Mouse (Mus musculus) mature B cell (primary cell): ENCODE measurements around the gene Lair1.
"Not testable (repeated sequence)": the region's sequence is repeated elsewhere in the genome, so short reads cannot be mapped to it uniquely, and the experiment has no call there.

ENCODE experiments used
- in situ Hi-C: fragments of 300-500 bp; cut with MboI; formaldehyde crosslinking; loops from 2 replicates; pipeline ENCODE4 v1.14.3; 2019

Lair1 gene

DNA sequence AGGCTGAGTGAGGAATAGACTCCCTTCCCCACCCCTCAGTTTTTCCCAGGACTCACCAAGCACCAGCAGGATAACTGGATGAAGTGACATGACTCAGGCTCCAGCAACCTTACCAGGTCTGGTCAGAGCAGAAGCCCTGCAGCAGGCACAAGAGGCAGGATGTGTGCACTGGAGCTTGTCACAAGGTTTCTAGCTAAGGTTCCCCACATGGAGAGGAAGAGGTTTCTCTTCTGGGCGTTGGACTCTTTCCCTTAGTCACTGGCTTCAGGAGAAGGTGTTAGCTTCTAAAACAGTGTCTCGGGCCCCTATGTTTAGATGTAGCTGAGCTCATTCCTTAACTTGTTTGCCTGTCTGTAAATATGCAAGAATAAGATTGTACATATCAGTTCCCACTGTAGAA, at the start of gene Lair1:
Gene Lair1, minus strand, starts transcription at position 192 of the 400 bp plus-strand sequence.
- in situ Hi-C loops = no loop called here

GRCm38 (mm10) chr7:4111766-4112165, 48.8 kb upstream of the Lair1 start:
- in situ Hi-C loops = no loop called here

DNA sequence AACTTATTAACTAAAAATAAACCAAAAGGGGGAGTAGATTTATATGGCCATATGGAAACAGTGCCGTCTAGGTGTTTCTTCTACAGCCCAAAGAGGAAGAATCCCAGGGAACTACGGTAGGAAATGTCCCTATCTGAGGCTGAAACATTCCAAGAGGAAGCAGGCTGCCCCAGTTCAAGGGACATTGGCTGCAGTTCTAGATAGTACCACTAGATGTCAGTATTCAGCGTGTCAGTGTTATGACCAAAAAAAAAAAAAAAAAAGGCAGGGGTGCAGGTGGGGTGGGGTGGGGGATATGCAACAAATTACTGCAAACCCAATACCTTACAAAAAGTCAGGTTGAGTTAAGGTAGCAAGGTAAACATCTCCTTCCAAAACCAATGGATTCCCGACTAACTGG, 40.4 kb upstream of the Lair1 start:
- in situ Hi-C loops = no loop called here

GRCm38 (mm10) chr7:4101144-4101543, 38.1 kb upstream of the Lair1 start:
- in situ Hi-C loops = no loop called here

DNA sequence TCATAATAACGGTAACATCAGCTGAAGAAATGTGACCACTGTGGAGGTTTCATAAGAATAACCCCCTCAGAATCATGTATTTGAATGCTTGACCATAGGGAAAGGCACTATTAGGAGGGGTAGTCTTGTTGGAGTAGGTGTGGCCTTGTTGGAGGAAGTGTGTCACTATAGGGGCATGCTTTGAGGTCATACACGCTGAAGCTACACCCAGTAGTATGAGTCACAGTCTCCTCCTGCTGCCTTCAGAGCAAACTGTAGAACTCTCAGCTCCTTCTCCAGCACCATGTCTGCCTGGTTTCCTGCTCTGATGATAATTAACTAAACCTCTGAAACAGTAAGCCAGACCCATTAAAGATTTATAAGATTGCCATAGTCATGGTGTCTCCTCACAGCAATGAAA, 35.8 kb upstream of the Lair1 start:
- in situ Hi-C loops = no loop called here

- in situ Hi-C loops = no loop called here
Observed at GRCm38 (mm10) chr7:4098301-4098700, 35.3 kb upstream of the Lair1 start.

DNA sequence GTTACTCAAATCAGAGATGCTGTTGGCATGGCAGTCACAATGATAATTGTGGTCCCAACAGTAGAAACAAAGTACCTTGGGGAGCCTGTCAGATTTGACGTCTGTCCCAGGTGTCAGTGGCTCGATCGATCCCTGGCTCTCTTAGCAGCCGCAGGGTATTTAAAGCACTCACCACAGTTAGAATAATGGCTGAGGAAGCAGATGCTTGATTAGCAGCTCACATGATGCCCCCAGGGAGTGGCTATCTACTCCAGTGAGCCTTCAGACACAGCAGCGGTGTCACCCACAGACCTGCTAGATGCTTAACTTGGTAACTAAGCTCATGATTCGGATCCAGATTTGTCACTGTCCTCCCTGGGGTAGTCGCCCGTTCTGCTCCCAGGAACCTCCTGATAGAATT, 28.2 kb upstream of the Lair1 start:
- in situ Hi-C loops = no loop called here

- in situ Hi-C loops = no loop called here
Observed at GRCm38 (mm10) chr7:4088679-4089078, 25.7 kb upstream of the Lair1 start.

GRCm38 (mm10) chr7:4087896-4088480, 25.0 kb upstream of the Lair1 start:
- in situ Hi-C loops = no loop called here

GRCm38 (mm10) chr7:4087238-4087895, 24.4 kb upstream of the Lair1 start:
- in situ Hi-C loops = no loop called here

DNA sequence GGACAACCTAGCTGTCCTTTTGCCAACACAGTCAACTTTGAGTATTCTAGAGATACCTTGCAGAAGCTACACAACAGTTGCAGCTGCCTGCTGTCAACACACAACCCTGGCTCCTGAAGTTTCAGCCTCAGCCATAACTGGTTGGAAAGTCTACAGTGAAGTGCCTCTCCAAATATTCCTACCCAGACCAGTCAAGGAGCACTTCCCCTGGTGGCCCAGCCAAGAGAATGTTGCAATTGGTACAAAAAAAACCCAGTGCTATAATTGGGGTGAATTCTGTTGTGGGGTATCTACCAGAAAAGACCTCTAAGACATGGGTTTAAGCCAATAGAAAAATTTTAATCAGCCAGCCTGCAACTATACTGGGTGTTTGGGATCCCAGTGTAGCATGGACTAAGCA, 22.6 kb upstream of the Lair1 start:
- in situ Hi-C loops = no loop called here

DNA sequence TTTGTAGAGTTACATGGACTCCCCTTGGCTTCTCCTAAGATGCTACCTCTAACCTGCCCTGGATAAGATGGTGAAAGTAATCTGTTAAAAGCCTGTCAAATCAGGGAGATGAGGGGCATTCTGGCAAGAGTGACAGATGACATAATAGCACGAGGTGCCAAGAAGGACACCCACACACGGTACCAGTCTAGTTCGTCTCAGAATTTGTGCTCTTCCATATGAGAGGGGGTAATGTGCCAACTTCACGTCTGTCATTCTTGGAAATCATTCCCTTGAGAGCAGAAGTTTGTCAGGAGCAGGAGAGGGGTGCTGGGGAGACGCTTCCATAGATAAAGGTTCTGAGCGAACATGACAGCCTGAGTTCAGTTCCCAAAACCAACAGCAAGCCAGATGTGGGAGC, 21.2 kb upstream of the Lair1 start:
- in situ Hi-C loops = no loop called here

GRCm38 (mm10) chr7:4082804-4083203, 19.8 kb upstream of the Lair1 start:
- in situ Hi-C loops = no loop called here

GRCm38 (mm10) chr7:4081706-4082105, 18.7 kb upstream of the Lair1 start:
- in situ Hi-C loops = no loop called here

GRCm38 (mm10) chr7:4080552-4080951, 17.5 kb upstream of the Lair1 start:
- in situ Hi-C loops = no loop called here

- in situ Hi-C loops = no loop called here
Observed at GRCm38 (mm10) chr7:4079511-4079910, 16.5 kb upstream of the Lair1 start.

- in situ Hi-C loops = no loop called here
Observed at GRCm38 (mm10) chr7:4073144-4073543, 10.1 kb upstream of the Lair1 start.

- in situ Hi-C loops = no loop called here
Observed at GRCm38 (mm10) chr7:4071066-4071465, 8.1 kb upstream of the Lair1 start.

GRCm38 (mm10) chr7:4063714-4064425, 866 bp upstream of the Lair1 start:
- in situ Hi-C loops = no loop called here

GRCm38 (mm10) chr7:4060602-4061188, 2.3 kb downstream of the Lair1 start:
- in situ Hi-C loops = not testable (repeated sequence)

- in situ Hi-C loops = loop anchor here (10.0 kb wide), 1 partner anchor 98 kb away; no protein-coding TSS in a partner anchor
Observed at GRCm38 (mm10) chr7:4026794-4027421, 36.1 kb downstream of the Lair1 start.

GRCm38 (mm10) chr7:4004636-4005035, 58.4 kb downstream of the Lair1 start:
- in situ Hi-C loops = not testable (repeated sequence)
